8 mouse cellular contexts compared by ENCODE assay signal in genomic region chr11:115813507-115814296, GRCm38 (mm10). TPM values are rescaled to one million over a fixed set of nuclear protein-coding genes. Genes with fewer than 3 reads are reported as not detected.
DNase-seq lines count a peak whose midpoint lies in the region; ATAC-seq lines count a peak whose summit lies in the region.

Caskin2 (minus strand) TSS chr11:115813639.

- H3K4me3 ChIP-seq in megakaryocyte, embryonic 14.5 days (replicated peaks): peak within 1 kb of the TSS; percentile 93

- H3K9me3 ChIP-seq in megakaryocyte, embryonic 14.5 days: no peaks in the 10 kb centered on the region

- H3K4me1 ChIP-seq in megakaryocyte, embryonic 14.5 days: peaks cover 43% of the 10 kb centered on the region

- H3K36me3 ChIP-seq in megakaryocyte, embryonic 14.5 days (replicated peaks; ENCODE audit: low read length): peaks cover 21% of the 10 kb centered on the region

- H3K27me3 ChIP-seq in megakaryocyte, embryonic 14.5 days (replicated peaks): peaks cover 42% of the 10 kb centered on the region

- peak; percentile 87 for ATAC-seq in common myeloid progenitor, adult 5-6 weeks (replicated peaks; ENCODE audit: low read depth, poor library complexity, severe bottlenecking)

- peak; percentile 99 for DNase-seq in ZHBTc4 (ENCODE audit: low read depth, low spot score)
- peak; percentile 86 to 93 for DNase-seq in gastrocnemius, adult 8-10 months (ENCODE audit: low spot score in 2 of 2)
- DNase-seq in hindlimb bud, embryonic 11.5 days (ENCODE audit: extremely low spot score, low read depth, low spot score): peak; percentile 93
- peak; percentile 80 to 85 for DNase-seq in left cerebral cortex, adult 8-10 months (ENCODE audit: low spot score in 2 of 2)
- peak; percentile 93 to 94 for DNase-seq in right cerebral cortex, postnatal 10 days (ENCODE audit: low spot score in 2 of 2)
- peak; percentile 94 for DNase-seq in urinary bladder, postnatal 25 days (ENCODE audit: low spot score)

RNA-seq across cellular contexts. Expression of gene Caskin2, which starts in this region (rescaled TPM):
- 2.8 and 5.8 TPM in 2 replicates for total RNA-seq in common myeloid progenitor, adult 5-6 weeks (2017)
- 10 to 100 TPM; 11.6 to 14.6 (median 12.3) TPM for total RNA-seq in gastrocnemius, adult 8-10 months (2022)
- total RNA-seq in left cerebral cortex, adult 8-10 months (2022): 10 to 100 TPM; 18.2 to 18.9 (median 18.4) TPM
- 3.0 and 5.3 TPM in 2 replicates for polyA plus RNA-seq in megakaryocyte, embryonic 14.5 days (2012; ENCODE audit: insufficient read depth, low replicate concordance)

Comparison
In these comparisons a context has a peak if more than half of its experiments do, and no peak if none do; other contexts are left out.
1. Peak in every context shown above with its lines: DNase-seq, ATAC-seq and H3K4me3 ChIP-seq.